Mouse (Mus musculus) myocyte (in vitro differentiated cells): Measurements from ENCODE around the gene Auts2.

Experiments used
- CEBPB ChIP-seq: IDR thresholded peaks from 2 replicates; pipeline ENCODE4 v1.6.1; 2011; ENCODE audit warnings: mild to moderate bottlenecking, moderate library complexity; ENCODE audit not compliant: poor library complexity, insufficient read depth, severe bottlenecking
- MAX ChIP-seq: IDR thresholded peaks from one replicate; pipeline ENCODE4 v1.6.1; 2011; ENCODE audit warnings: low read depth, mild to moderate bottlenecking, control low read depth
- MYOD1 ChIP-seq, 3 experiments: IDR thresholded peaks; one replicate each; pipeline ENCODE4 v1.6.1; 2011; ENCODE audit warnings: control low read depth in 2 of 3, low read depth in 2 of 3, mild to moderate bottlenecking in 2 of 3, moderate library complexity in 1 of 3; ENCODE audit not compliant: insufficient read length in 2 of 3, control insufficient read depth in 1 of 3
- MYOG ChIP-seq, 3 experiments: IDR thresholded peaks; one replicate each; pipeline ENCODE4 v1.6.1; 2011; ENCODE audit warnings: control low read depth in 2 of 3, low read depth in 2 of 3, mild to moderate bottlenecking in 2 of 3; ENCODE audit not compliant: insufficient read length in 2 of 3, control insufficient read depth in 1 of 3, insufficient read depth in 1 of 3
- POLR2A ChIP-seq: IDR thresholded peaks from one replicate; pipeline ENCODE4 v1.6.1; 2011; ENCODE audit warnings: low read depth, mild to moderate bottlenecking, control low read depth, moderate library complexity; ENCODE audit not compliant: insufficient read length
- POLR2AphosphoS2 ChIP-seq: IDR thresholded peaks from one replicate; pipeline ENCODE4 v1.6.1; 2011; ENCODE audit warnings: low read depth, control low read depth; ENCODE audit not compliant: insufficient read length
- SRF ChIP-seq: IDR thresholded peaks from one replicate; pipeline ENCODE4 v1.6.1; 2011; ENCODE audit warnings: low read depth; ENCODE audit not compliant: control insufficient read depth, insufficient read length
- TCF3 ChIP-seq: IDR thresholded peaks from one replicate; pipeline ENCODE4 v1.6.1; 2011; ENCODE audit warnings: low read depth, control low read depth; ENCODE audit not compliant: insufficient read length
- USF1 ChIP-seq: IDR thresholded peaks from one replicate; pipeline ENCODE4 v1.6.1; 2011; ENCODE audit warnings: low read depth, mild to moderate bottlenecking, control low read depth, moderate library complexity

- TF ChIP-seq POLR2A (no peak), MAX (no peak), USF1 (no peak), CEBPB (no peak), MYOD1 (IDR thresholded peaks at IDR 0.05; ENCODE audit: control insufficient read depth in 1 of 3, insufficient read length in 2 of 3, low read depth in 2 of 3) (peak in 2 of 3 experiments; percentile 76 to 93), POLR2AphosphoS2 (no peak), SRF (no peak), TCF3 (peak; percentile 55), MYOG (IDR thresholded peaks at IDR 0.05; ENCODE audit: control insufficient read depth in 1 of 3, insufficient read depth in 1 of 3, insufficient read length in 2 of 3, low read depth in 2 of 3) (peak in 2 of 3 experiments; percentile 81 to 94)
Observed at GRCm38 (mm10) chr5:131662657-131663056, 880.5 kb downstream of the Auts2 start.
